Mouse (Mus musculus) lung, postnatal 0 days (tissue): ENCODE measurements at regions not wholly inside any gene's neighbourhood (a gene's known extent, or its start where the extent isn't known, plus 50 kb on each side); places are given as distances from the start of the nearest gene placed in this dataset.

Experiments used
- ATAC-seq: fragments of 200-750 bp; cut with Nextera tagmentation; 2 replicates; pipeline ENCODE4 v1.8.0; 2017; ENCODE audit warnings: moderate library complexity
- DNase-seq: peaks from one replicate; pipeline ENCODE4 v3.0.0-alpha.2; 2016; ENCODE audit warnings: low spot score
- H3K27ac ChIP-seq: fragments of 300-500 bp; sonication (generic); 2 replicates; pipeline ENCODE4 v1.5.1; 2014; ENCODE audit warnings: antibody characterized with exemption, mild to moderate bottlenecking, low read length, mixed read lengths
- H3K27me3 ChIP-seq: fragments of 300-500 bp; sonication (generic); replicated peaks from 2 replicates; pipeline ENCODE4 v1.6.1; 2014; ENCODE audit warnings: low read length, mixed read lengths; ENCODE audit not compliant: insufficient read depth
- H3K36me3 ChIP-seq: fragments of 300-500 bp; sonication (generic); 2 replicates; pipeline ENCODE4 v1.6.1; 2014; ENCODE audit warnings: low read length, mixed read lengths; ENCODE audit not compliant: insufficient read depth
- H3K4me1 ChIP-seq: fragments of 300-500 bp; sonication (generic); 2 replicates; pipeline ENCODE4 v1.6.1; 2014; ENCODE audit warnings: antibody characterized with exemption, low read depth, low read length, mixed read lengths; ENCODE audit not compliant: insufficient read depth
- H3K4me2 ChIP-seq: fragments of 300-500 bp; sonication (generic); replicated peaks from 2 replicates; pipeline ENCODE4 v1.6.1; 2014; ENCODE audit warnings: low read depth, mild to moderate bottlenecking, low read length, moderate library complexity, mixed read lengths
- H3K4me3 ChIP-seq: fragments of 300-500 bp; sonication (generic); 2 replicates; pipeline ENCODE4 v1.5.1; 2014; ENCODE audit warnings: low read depth, low read length
- H3K9ac ChIP-seq: fragments of 300-500 bp; sonication (generic); replicated peaks from 2 replicates; pipeline ENCODE4 v1.6.1; 2014; ENCODE audit warnings: low read depth, mild to moderate bottlenecking
- H3K9me3 ChIP-seq: fragments of 300-500 bp; sonication (generic); 2 replicates; pipeline ENCODE4 v1.6.1; 2016; ENCODE audit warnings: low read length, mixed read lengths
- CTCF ChIP-seq: IDR thresholded peaks from 2 replicates; pipeline ENCODE4 v1.5.1; 2016; ENCODE audit warnings: antibody characterized with exemption, mild to moderate bottlenecking
- EP300 ChIP-seq: IDR thresholded peaks from 2 replicates; pipeline ENCODE4 v1.6.1; 2016; ENCODE audit warnings: antibody characterized with exemption, mild to moderate bottlenecking, control low read depth
- WGBS: fragments of 180-500 bp; shearing (Covaris S2); extraction: QIAGEN DNeasy Blood & Tissue Kit; methylation state at CpG from one replicate; pipeline ENCODE4 v1.1.7; 2014; 5-methylcytosine and 5-hydroxymethylcytosine counted together

DNA sequence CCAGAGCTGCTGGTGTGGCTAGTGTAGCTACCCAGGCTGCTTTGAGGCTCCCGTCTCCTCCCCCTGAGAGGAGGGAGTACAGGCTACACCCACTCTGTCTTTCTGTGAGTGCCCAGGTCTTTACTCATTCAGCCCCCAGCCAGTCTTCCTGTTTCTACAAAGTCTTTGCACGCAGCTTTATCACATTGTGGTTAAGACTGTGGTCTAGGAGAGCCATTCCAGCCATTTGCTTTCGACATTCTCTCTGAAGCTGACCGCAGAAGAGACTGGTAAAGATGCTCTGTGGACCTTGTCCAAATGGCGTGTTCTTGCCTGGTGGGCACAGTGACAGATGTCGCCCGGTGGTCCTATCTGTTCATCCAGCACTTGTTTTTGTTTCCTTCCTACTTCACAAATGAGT lies 62.0 kb downstream of the Tpra1 start:
- DNase-seq (no peak), ATAC-seq (no peak)
- Histone ChIP-seq H3K27ac (no peak overlapping the region), H3K4me1 (no peaks in the 10 kb centered on the region), H3K36me3 (no peaks in the 10 kb centered on the region), H3K27me3 (no peaks in the 10 kb centered on the region), H3K9me3 (no peaks in the 10 kb centered on the region), H3K4me3 (no peak overlapping the region), H3K9ac (no peak overlapping the region), H3K4me2 (no peak overlapping the region)
- WGBS: 60% methylated on average over 7 of the region's 7 CpGs
- TF ChIP-seq EP300 (no peak), CTCF (no peak)

DNA sequence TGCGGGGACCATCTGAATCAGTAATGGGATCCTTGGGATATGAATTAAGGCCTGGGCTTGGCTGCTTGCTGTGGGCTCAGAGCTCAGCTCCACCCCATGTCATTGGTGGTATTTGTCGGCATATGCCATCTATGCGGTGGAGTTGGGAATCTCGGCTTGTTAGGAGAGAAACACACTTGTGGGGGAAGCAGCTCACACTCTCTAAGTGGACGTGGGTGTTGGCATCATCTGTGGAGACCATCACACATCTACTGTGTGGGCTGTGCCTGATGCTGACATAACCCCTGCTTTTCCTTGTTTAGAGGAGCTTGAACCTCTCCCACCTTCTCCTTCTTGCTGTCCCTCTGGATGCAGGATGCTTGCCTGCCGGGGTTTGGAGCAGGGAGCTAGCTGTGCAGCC lies 62.9 kb downstream of the Tpra1 start:
- no peak for DNase-seq
- no peak overlapping the region for H3K4me3 ChIP-seq
- no peak overlapping the region for H3K4me2 ChIP-seq
- H3K27me3 ChIP-seq: no peaks in the 10 kb centered on the region
- ATAC-seq: no peak
- H3K9ac ChIP-seq: no peak overlapping the region
- no peaks in the 10 kb centered on the region for H3K9me3 ChIP-seq
- WGBS: 81% methylated on average over 6 of the region's 6 CpGs
- no peaks in the 10 kb centered on the region for H3K36me3 ChIP-seq
- no peak overlapping the region for H3K27ac ChIP-seq
- TF ChIP-seq CTCF (no peak), EP300 (no peak)
- H3K4me1 ChIP-seq: no peaks in the 10 kb centered on the region

DNA sequence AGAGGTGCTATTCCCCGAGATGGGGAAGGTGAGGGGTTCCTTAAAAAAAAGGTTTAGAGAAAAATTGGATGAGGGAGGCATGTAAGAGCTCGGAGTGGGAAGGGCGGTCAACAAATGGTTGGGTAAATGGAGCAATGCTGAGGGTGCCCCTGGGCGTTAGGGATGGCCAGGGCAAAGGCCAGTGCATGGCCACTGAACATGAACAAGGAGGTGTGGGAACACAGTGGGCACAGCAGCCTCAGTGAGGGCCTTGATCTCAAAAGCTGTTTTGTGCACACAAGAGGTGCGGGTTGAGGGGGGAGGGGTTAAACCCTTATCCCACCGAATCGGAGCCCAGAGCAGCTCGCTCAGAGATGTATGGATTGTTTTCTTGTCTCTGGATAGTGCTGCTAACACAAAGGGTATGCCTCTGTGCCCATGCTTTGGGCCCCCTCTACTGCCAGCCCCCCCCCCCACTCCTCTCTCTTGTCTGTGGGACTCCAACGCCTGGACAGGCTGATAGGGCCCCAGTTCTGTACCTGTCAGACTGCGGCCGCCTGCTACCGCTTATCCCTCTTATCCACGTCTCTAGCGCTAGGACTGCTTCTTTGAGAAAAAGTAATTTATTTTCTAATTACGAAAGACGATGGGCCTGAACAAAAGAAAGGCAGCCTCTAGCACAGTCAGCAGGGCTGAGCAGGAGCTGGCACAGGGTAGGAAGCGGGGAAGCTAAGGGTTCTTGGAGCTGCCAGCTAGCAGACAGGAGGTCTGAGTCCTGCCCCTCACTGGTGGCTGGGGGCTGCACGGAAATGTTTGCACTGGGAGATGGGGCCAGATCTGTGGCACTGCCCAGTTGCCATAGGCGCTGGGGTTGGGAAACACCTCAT lies 63.5 kb downstream of the Tpra1 start:
- Histone ChIP-seq H3K27ac (no peak overlapping the region), H3K4me2 (no peak overlapping the region), H3K4me1 (no peaks in the 10 kb centered on the region), H3K36me3 (no peaks in the 10 kb centered on the region), H3K9ac (no peak overlapping the region), H3K4me3 (no peak overlapping the region), H3K9me3 (no peaks in the 10 kb centered on the region), H3K27me3 (no peaks in the 10 kb centered on the region)
- ATAC-seq: no peak
- TF ChIP-seq EP300: no peak
- no peak for TF ChIP-seq CTCF
- no peak for DNase-seq
- WGBS: 55% methylated on average over 19 of the region's 19 CpGs

DNA sequence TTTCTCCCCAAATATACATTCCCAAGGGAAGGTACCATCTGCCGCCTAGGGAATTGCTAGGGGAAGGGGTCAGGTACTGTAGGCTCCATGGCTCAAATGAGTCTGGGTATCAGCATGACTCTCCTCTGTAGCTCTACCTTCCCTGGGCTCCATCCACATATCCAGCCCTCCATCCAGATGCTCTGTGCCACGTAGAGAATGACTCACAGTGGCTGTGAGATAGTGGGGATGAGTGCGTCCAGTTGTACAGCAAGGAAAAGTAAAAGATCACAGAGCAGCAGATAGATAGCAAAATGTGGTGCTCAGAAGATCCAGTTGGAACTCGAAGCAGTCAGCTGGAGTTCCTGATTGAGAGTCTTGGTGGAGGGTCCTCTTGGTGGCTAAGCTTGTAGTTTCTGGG lies 64.5 kb downstream of the Tpra1 start:
- 67% methylated on average over 4 of the region's 4 CpGs for WGBS
- DNase-seq (no peak), ATAC-seq (no peak)
- Histone ChIP-seq H3K9ac (no peak overlapping the region), H3K4me2 (no peak overlapping the region), H3K4me1 (no peaks in the 10 kb centered on the region), H3K9me3 (no peaks in the 10 kb centered on the region), H3K4me3 (no peak overlapping the region), H3K27ac (no peak overlapping the region), H3K27me3 (no peaks in the 10 kb centered on the region), H3K36me3 (no peaks in the 10 kb centered on the region)
- TF ChIP-seq CTCF (no peak), EP300 (no peak)

DNA sequence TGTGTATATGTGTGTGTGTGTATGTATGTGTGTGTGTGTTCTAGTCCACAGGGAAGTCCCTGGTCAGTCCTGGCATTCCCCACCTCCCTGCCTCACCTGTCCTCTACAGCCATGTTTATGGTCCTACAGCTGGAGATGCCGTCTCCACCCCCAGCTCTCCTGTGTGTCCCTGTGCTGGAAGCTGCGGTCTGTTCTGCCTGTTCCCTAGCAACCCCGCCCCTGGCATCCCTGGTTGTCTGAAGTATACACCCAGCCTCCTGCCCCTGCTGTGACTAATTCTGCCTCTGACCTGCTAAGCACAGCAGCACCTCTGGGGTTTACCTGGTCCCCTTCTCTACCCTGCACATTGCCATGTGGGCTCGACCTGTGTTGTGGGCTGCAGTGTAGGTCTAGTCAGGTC lies 66.8 kb downstream of the Tpra1 start:
- ATAC-seq (no peak), DNase-seq (no peak)
- Histone ChIP-seq H3K27ac (no peak overlapping the region), H3K4me3 (no peak overlapping the region), H3K27me3 (no peaks in the 10 kb centered on the region), H3K4me1 (no peaks in the 10 kb centered on the region), H3K4me2 (no peak overlapping the region), H3K9ac (no peak overlapping the region), H3K36me3 (no peaks in the 10 kb centered on the region), H3K9me3 (no peaks in the 10 kb centered on the region)
- TF ChIP-seq CTCF (no peak), EP300 (no peak)
- WGBS: 62% methylated on average over 4 of the region's 4 CpGs

DNA sequence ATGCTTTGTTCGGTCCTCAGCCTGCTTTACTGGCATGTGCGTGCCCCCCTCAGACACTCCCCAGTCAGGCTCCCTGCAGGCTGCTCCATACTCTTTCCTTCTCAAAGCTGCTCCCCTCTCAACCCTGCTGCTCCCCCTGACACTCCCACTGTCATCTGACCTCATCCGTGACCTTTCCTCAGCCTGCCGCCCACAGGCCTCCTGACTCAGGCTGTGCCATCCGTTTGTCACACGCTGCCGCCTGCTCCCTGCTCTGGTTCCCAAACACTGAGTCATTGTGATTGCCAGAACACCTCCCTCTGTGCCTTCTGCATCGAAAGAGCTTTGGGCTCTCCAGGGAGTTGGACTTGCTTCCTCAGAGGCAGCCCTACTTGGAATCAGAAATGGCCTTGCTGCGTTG lies 69.7 kb downstream of the Tpra1 start:
- H3K4me2 ChIP-seq: no peak overlapping the region
- no peak overlapping the region for H3K9ac ChIP-seq
- no peaks in the 10 kb centered on the region for H3K9me3 ChIP-seq
- H3K4me3 ChIP-seq: no peak overlapping the region
- 34% methylated on average over 9 of the region's 9 CpGs for whole genome bisulfite sequencing
- no peak overlapping the region for H3K27ac ChIP-seq
- no peaks in the 10 kb centered on the region for H3K4me1 ChIP-seq
- TF ChIP-seq CTCF (no peak), EP300 (no peak)
- H3K36me3 ChIP-seq: no peaks in the 10 kb centered on the region
- DNase-seq (no peak), ATAC-seq (no peak)
- no peaks in the 10 kb centered on the region; the same call in 1 of the 2 replicates for H3K27me3 ChIP-seq

DNA sequence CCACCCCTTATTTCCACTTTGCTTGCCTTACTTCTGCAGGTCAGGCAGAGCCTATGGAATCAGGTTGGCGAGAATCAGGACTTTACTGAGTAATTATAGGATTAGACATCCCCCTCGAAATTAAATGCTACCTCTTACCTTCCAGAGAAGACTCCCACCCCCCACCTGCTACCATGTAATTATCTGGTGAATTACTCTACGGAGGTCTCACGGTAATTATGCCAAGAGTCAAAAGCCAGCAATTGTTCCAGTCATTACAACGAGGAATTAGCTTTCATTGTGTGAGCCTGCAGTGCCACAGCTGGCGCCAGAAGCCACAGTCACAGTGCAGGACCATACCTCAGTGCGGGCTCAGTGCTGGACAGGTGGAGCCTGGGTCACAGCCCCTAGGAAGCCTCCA lies 72.4 kb downstream of the Tpra1 start:
- no peak for ATAC-seq
- Histone ChIP-seq H3K27me3 (no peaks in the 10 kb centered on the region; the same call in 1 of the 2 replicates), H3K4me3 (no peak overlapping the region), H3K9ac (no peak overlapping the region), H3K4me1 (no peaks in the 10 kb centered on the region), H3K36me3 (no peaks in the 10 kb centered on the region), H3K4me2 (no peak overlapping the region), H3K9me3 (no peaks in the 10 kb centered on the region), H3K27ac (no peak overlapping the region)
- no peak for DNase-seq
- TF ChIP-seq EP300 (no peak), CTCF (no peak)
- WGBS: 56% methylated on average over 7 of the region's 7 CpGs
